Mouse (Mus musculus) kidney, adult 2 months (tissue): Measurements from ENCODE around the gene Gm36210.

ENCODE experiments used
- CTCF ChIP-seq: fragments of 200-500 bp; conservative IDR thresholded peaks from 2 replicates; pipeline ENCODE4 v1.5.1; 2011; ENCODE audit warnings: low read depth, mild to moderate bottlenecking, control low read depth, low read length, moderate library complexity, mixed read lengths; ENCODE audit not compliant: insufficient read depth, insufficient read length
- POLR2A ChIP-seq: fragments of 200-500 bp; IDR thresholded peaks from one replicate; pipeline ENCODE4 v1.6.1; 2011; ENCODE audit warnings: low read depth, low read length, control low read depth

- no peak for TF ChIP-seq CTCF
- TF ChIP-seq POLR2A, result no peak
Observed at GRCm38 (mm10) chr7:4851315-4851688, 55.0 kb downstream of the Gm36210 start.
